Mouse (Mus musculus) T-helper 1 cell (primary cell): ENCODE results near the gene Sh2b1.

Experiments used
- in situ Hi-C: fragments of 300-600 bp; cut with MboI, MseI; formaldehyde crosslinking; loops from one replicate; pipeline ENCODE4 v1.15.1; 2025; ENCODE audit warnings: high pct_unique_total_duplicates

The Sh2b1 gene

GRCm38 (mm10) chr7:126421756-126422155 is 53.5 kb downstream of the Sh2b1 start:
- in situ Hi-C loops = no loop called here

GRCm38 (mm10) chr7:126418496-126418895 is 56.7 kb downstream of the Sh2b1 start:
- in situ Hi-C loops = no loop called here

- in situ Hi-C loops = no loop called here
Measured at GRCm38 (mm10) chr7:126417606-126418005, 57.6 kb downstream of the Sh2b1 start.

- in situ Hi-C loops = no loop called here
Measured at GRCm38 (mm10) chr7:126417045-126417444, 58.2 kb downstream of the Sh2b1 start.
